8 mouse cellular contexts compared by ENCODE assay signal in the genomic region with DNA sequence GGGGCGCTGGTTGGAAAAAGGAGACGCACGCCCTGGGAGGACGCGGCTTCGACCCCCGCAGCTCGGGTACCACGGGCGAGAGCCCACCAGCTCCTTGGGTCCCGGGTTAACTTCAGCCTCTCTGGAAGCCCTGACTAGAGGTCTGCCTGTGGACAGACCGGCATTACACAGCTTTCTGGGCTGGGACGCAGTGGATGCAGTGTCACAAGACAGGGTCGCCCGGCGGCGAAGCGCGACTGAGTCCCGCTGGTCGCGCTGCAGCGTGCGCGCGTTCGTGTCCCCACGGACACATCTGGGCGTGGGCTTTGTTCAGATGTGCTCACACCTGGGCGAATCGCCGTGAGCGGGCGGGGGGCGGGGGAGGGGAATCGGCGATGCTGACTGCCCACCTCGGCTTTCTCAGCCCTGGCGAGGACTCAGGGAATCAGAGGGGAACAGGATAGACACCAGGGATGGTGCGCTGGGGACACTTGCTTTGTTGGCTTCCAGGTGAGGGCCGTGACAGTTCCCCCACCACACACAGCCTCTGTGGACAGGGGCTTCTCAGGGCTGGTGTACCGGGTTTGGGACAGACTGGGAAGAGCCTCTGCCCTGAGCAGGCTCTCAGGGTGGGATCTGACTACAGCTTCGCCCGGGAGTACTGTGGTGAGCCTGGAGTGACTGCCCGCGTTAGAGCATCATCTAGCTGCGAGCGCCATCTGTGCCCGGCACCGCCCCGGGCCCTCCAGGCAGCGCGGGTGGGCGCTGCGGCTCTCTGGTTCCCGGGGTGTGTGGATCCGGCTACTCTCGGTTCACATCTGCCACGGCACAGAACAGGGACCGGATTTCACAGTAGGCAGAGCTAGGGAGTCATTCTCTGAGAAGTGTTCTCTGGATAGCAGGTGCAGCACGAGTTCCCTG. TPM values are rescaled to one million over a fixed set of nuclear protein-coding genes. Genes with fewer than 3 reads are reported as not detected.
DNase-seq lines count a peak whose midpoint lies in the region; ATAC-seq and TF ChIP-seq lines count a peak whose summit lies in the region.

No protein-coding gene starts in this region.

- peak overlapping the region; percentile 78 for H3K4me3 ChIP-seq in gastrocnemius, adult 2 months
- H3K4me3 ChIP-seq in embryonic facial prominence, embryonic 14.5 days (ENCODE audit: low read depth, low read length) = peak overlapping the region; percentile 61
- peak overlapping the region; percentile 70 for H3K4me3 ChIP-seq in hindbrain, embryonic 16.5 days (ENCODE audit: low read length)
- peak overlapping the region; percentile 58 for H3K4me3 ChIP-seq in limb, embryonic 14.5 days (replicated peaks; ENCODE audit: low read length)
- H3K4me3 ChIP-seq in neural tube, embryonic 12.5 days = peak overlapping the region; percentile 72

- WGBS in embryonic facial prominence, embryonic 14.5 days = under 1% methylated on average over 35 of the region's 61 CpGs
- WGBS in hindbrain, embryonic 16.5 days = under 1% methylated on average over 59 of the region's 61 CpGs
- 0% methylated on average over 44 of the region's 61 CpGs for WGBS in limb, embryonic 14.5 days
- under 1% methylated on average over 61 of the region's 61 CpGs for WGBS in neural tube, embryonic 12.5 days

- peak; percentile 75 for ATAC-seq in embryonic facial prominence, embryonic 14.5 days (ENCODE audit: low read depth)
- peak; percentile 73 for ATAC-seq in hindbrain, embryonic 16.5 days
- ATAC-seq in limb, embryonic 14.5 days (ENCODE audit: low FRiP score, low read depth) = peak; percentile 38; the same call in 1 of the 2 replicates
- ATAC-seq in neural tube, embryonic 12.5 days (ENCODE audit: low FRiP score, low read depth) = peak; percentile 79

- H3K27ac ChIP-seq in gastrocnemius, adult 2 months = no peak overlapping the region
- H3K27ac ChIP-seq in embryonic facial prominence, embryonic 14.5 days (replicated peaks; ENCODE audit: low read depth, low read length) = no peak overlapping the region; the same call in 1 of the 2 replicates
- H3K27ac ChIP-seq in hindbrain, embryonic 16.5 days (ENCODE audit: low read depth, low read length) = peak overlapping the region; percentile 92
- H3K27ac ChIP-seq in limb, embryonic 14.5 days (replicated peaks; ENCODE audit: low read depth, low read length) = no peak overlapping the region; the same call in 1 of the 2 replicates
- peak overlapping the region; percentile 91 for H3K27ac ChIP-seq in neural tube, embryonic 12.5 days

- H3K36me3 ChIP-seq in embryonic facial prominence, embryonic 14.5 days (ENCODE audit: control insufficient read depth, insufficient read depth, low read length) = no peaks in the 10 kb centered on the region
- H3K36me3 ChIP-seq in hindbrain, embryonic 16.5 days (ENCODE audit: control insufficient read depth, insufficient read depth, low read length) = no peaks in the 10 kb centered on the region
- no peaks in the 10 kb centered on the region for H3K36me3 ChIP-seq in limb, embryonic 14.5 days (ENCODE audit: control insufficient read depth, insufficient read depth, low read length)
- H3K36me3 ChIP-seq in neural tube, embryonic 12.5 days = no peaks in the 10 kb centered on the region

- H3K27me3 ChIP-seq in embryonic facial prominence, embryonic 14.5 days (replicated peaks; ENCODE audit: control insufficient read depth, insufficient read depth, low read length) = peaks cover 30% of the 10 kb centered on the region
- H3K27me3 ChIP-seq in hindbrain, embryonic 16.5 days (replicated peaks; ENCODE audit: control insufficient read depth, insufficient read depth, low read length) = no peaks in the 10 kb centered on the region
- peaks cover 23% of the 10 kb centered on the region; the same call in 1 of the 2 replicates for H3K27me3 ChIP-seq in limb, embryonic 14.5 days (ENCODE audit: control insufficient read depth, insufficient read depth, low read length)
- no peaks in the 10 kb centered on the region for H3K27me3 ChIP-seq in neural tube, embryonic 12.5 days (replicated peaks)

- peak overlapping the region; percentile 98 for H3K4me2 ChIP-seq in embryonic facial prominence, embryonic 14.5 days (ENCODE audit: low read depth, low read length)
- H3K4me2 ChIP-seq in hindbrain, embryonic 16.5 days (ENCODE audit: low read length) = peak overlapping the region; percentile 64
- peak overlapping the region; percentile 99 for H3K4me2 ChIP-seq in limb, embryonic 14.5 days (replicated peaks; ENCODE audit: low read depth, low read length, severe bottlenecking)
- H3K4me2 ChIP-seq in neural tube, embryonic 12.5 days (replicated peaks) = peak overlapping the region; percentile 81

- no peaks in the 10 kb centered on the region for H3K9me3 ChIP-seq in embryonic facial prominence, embryonic 14.5 days (ENCODE audit: control insufficient read depth, low read length)
- no peaks in the 10 kb centered on the region for H3K9me3 ChIP-seq in hindbrain, embryonic 16.5 days (ENCODE audit: control insufficient read depth, low read length)
- H3K9me3 ChIP-seq in limb, embryonic 14.5 days (ENCODE audit: control insufficient read depth, low read length) = no peaks in the 10 kb centered on the region
- no peaks in the 10 kb centered on the region for H3K9me3 ChIP-seq in neural tube, embryonic 12.5 days

- peak overlapping the region; percentile 65 for H3K9ac ChIP-seq in embryonic facial prominence, embryonic 14.5 days (ENCODE audit: low read depth, low read length)
- peak overlapping the region; percentile 86 for H3K9ac ChIP-seq in hindbrain, embryonic 16.5 days (ENCODE audit: low read depth, low read length)
- H3K9ac ChIP-seq in limb, embryonic 14.5 days (ENCODE audit: low read depth, low read length, severe bottlenecking) = peak overlapping the region; percentile 56
- H3K9ac ChIP-seq in neural tube, embryonic 12.5 days = peak overlapping the region; percentile 82

- no peak for TF ChIP-seq CTCF in gastrocnemius, adult 2 months (IDR thresholded peaks at IDR 0.05)

- intact Hi-C loops in gastrocnemius, adult 2 months (cut with DNase I) = loop anchor here (10.0 kb wide), 1 partner anchor 125 kb away; no protein-coding TSS in a partner anchor
- intact Hi-C loops in gastrocnemius, postnatal 36 days (cut with DNase I) = no loop called here

- TF ChIP-seq POLR2A in limb, embryonic 14.5 days (IDR thresholded peaks at IDR 0.05; ENCODE audit: borderline replicate concordance, extremely low read depth, insufficient read depth, insufficient read length) = no peak

- no peak for DNase-seq in gastrocnemius, adult 2 months
- DNase-seq in gastrocnemius, adult 8-10 months (ENCODE audit: low spot score in 2 of 2) = no peak
- DNase-seq in adrenal gland, postnatal 10 days = peak; percentile 24
- peak; percentile 35 for DNase-seq in embryonic facial prominence, embryonic 14.5 days (ENCODE audit: low spot score)
- DNase-seq in limb, embryonic 14.5 days (ENCODE audit: low spot score) = no peak
- no peak for DNase-seq in gastrocnemius, postnatal 36 days

- peaks cover 7% of the 10 kb centered on the region for H3K4me1 ChIP-seq in embryonic facial prominence, embryonic 14.5 days (ENCODE audit: control insufficient read depth, insufficient read depth, low read length)
- peaks cover 18% of the 10 kb centered on the region for H3K4me1 ChIP-seq in hindbrain, embryonic 16.5 days (ENCODE audit: control insufficient read depth, insufficient read depth, low read depth, low read length)
- peaks cover 4% of the 10 kb centered on the region for H3K4me1 ChIP-seq in limb, embryonic 14.5 days (ENCODE audit: control insufficient read depth, insufficient read depth, low read length)
- peaks cover 31% of the 10 kb centered on the region for H3K4me1 ChIP-seq in neural tube, embryonic 12.5 days

RNA-seq across cellular contexts. Expression of a gene that starts 0.9 kb away (rescaled TPM):
- under 1 TPM; 0.11 to 0.41 TPM for total RNA-seq in gastrocnemius, adult 2 months (2021)
- total RNA-seq in gastrocnemius, adult 8-10 months (2022) = under 1 TPM; 0.29 to 0.75 (median 0.57) TPM
- total RNA-seq in adrenal gland, postnatal 10 days (2021) = 10 to 100 TPM in 1 of 2 experiments, 1 to 10 TPM in 1; 5.8 to 12.0 TPM
- polyA plus RNA-seq in embryonic facial prominence, embryonic 14.5 days (2014; fragmentation: Nextera tagmentation; extraction: Ambion mirVana) = 8.7 and 9.0 TPM in 2 replicates
- 125 and 142 TPM in 2 replicates for polyA plus RNA-seq in hindbrain, embryonic 16.5 days (2015; fragmentation: Nextera tagmentation; extraction: Ambion mirVana)
- 1.6 and 2.3 TPM in 2 replicates for polyA plus RNA-seq in limb, embryonic 14.5 days (2012; rRNA removed)
- 3.6 and 4.0 TPM in 2 replicates for polyA plus RNA-seq in limb, embryonic 14.5 days (2014; fragmentation: Nextera tagmentation; extraction: Ambion mirVana)
- 110 and 117 TPM in 2 replicates for polyA plus RNA-seq in neural tube, embryonic 12.5 days (2016; fragmentation: Nextera tagmentation; extraction: Ambion mirVana)
- total RNA-seq in gastrocnemius, postnatal 36 days (2021) = under 1 TPM; 0.18 to 0.94 TPM

Comparison
In these comparisons a context has a peak if more than half of its experiments do, and no peak if none do; other contexts are left out.
1. DNase-seq: peak in adrenal gland, postnatal 10 days (single experiment) and embryonic facial prominence, embryonic 14.5 days (single experiment); none in gastrocnemius, adult 2 months (single experiment), gastrocnemius, adult 8-10 months (0 of 2), limb, embryonic 14.5 days (single experiment) and gastrocnemius, postnatal 36 days (0 of 2).
2. H3K27ac ChIP-seq: peak in hindbrain, embryonic 16.5 days (single experiment) and neural tube, embryonic 12.5 days (single experiment); none in gastrocnemius, adult 2 months (single experiment), embryonic facial prominence, embryonic 14.5 days (single experiment) and limb, embryonic 14.5 days (single experiment).
3. Peak in every context shown above with its lines, with median percentiles within 50 percentile points of each other: H3K4me3 ChIP-seq, ATAC-seq, H3K4me2 ChIP-seq and H3K9ac ChIP-seq.